Mouse (Mus musculus): ENCODE data around the gene Psmg1. TPM values are rescaled to one million over a fixed set of nuclear protein-coding genes. Genes with fewer than 3 reads are reported as not detected.
"Not testable (repeated sequence)": the region's sequence is repeated elsewhere in the genome, so short reads cannot be mapped to it uniquely, and the experiment has no call there.

Gene Psmg1
- total and polyA plus RNA-seq, 2 experiments = 23.8 to 39.2 TPM

GRCm38 (mm10) chr16:95970841-95971240 lies 19.9 kb downstream of the Psmg1 start:
- H3K27me3 ChIP-seq (ENCODE audit: control insufficient read depth, insufficient read depth, low read length) = no peaks in the 10 kb centered on the region
- DNase-seq (ENCODE audit: extremely low read depth, low read depth, low spot score) = no peak
- TF ChIP-seq POLR2A (IDR thresholded peaks at IDR 0.05; ENCODE audit: extremely low read depth, insufficient read depth, low read length) (no peak), CTCF (IDR thresholded peaks at IDR 0.05; ENCODE audit: low read depth, low read length) (no peak)
- peaks cover 2% of the 10 kb centered on the region; the same call in 1 of the 2 replicates for H3K4me1 ChIP-seq (ENCODE audit: control insufficient read depth, insufficient read depth, low read length)
- H3K79me2 ChIP-seq (ENCODE audit: control insufficient read depth, insufficient read depth, low read length) = no peaks in the 10 kb centered on the region
- no peaks in the 10 kb centered on the region for H3K36me3 ChIP-seq (ENCODE audit: control insufficient read depth, insufficient read depth, low read length)
- H3K9ac ChIP-seq (ENCODE audit: low read depth, low read length) = no peak overlapping the region
- WGBS = 88% methylated on average over 2 of the region's 2 CpGs
- no peak overlapping the region for H3K27ac ChIP-seq (replicated peaks; ENCODE audit: insufficient read depth, low read depth, low read length)
- H3K4me3 ChIP-seq (ENCODE audit: insufficient read depth, low read depth, low read length) = no peak overlapping the region

DNA sequence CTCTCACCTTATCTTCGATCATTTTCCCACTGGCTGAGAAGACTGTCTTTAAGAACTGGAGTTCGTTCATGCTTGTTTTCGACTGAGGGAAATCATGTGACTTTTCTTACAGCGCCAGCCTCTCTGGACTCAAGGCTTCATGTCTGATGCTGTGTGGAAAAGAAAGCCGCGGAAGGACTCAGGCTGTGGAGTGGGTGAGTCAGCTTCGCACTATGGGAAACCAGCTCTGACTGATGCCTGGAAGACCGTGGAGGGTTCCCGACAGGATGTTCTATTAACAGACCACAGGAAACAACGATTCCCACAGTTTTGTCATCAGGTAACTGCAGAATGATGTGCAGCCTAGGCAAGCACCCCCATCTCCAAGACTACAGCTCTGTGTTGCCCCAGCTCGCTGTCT lies 23.3 kb downstream of the Psmg1 start:
- H3K27me3 ChIP-seq (ENCODE audit: control insufficient read depth, insufficient read depth, low read length) = no peaks in the 10 kb centered on the region
- H3K4me3 ChIP-seq (ENCODE audit: insufficient read depth, low read depth, low read length) = no peak overlapping the region
- 74% methylated on average over 11 of the region's 11 CpGs for WGBS
- DNase-seq (ENCODE audit: extremely low read depth, low read depth, low spot score) = no peak
- no peak overlapping the region for H3K9ac ChIP-seq (ENCODE audit: low read depth, low read length)
- no peak overlapping the region for H3K27ac ChIP-seq (replicated peaks; ENCODE audit: insufficient read depth, low read depth, low read length)
- no peaks in the 10 kb centered on the region for H3K36me3 ChIP-seq (ENCODE audit: control insufficient read depth, insufficient read depth, low read length)
- TF ChIP-seq CTCF (IDR thresholded peaks at IDR 0.05; ENCODE audit: low read depth, low read length) (no peak), POLR2A (IDR thresholded peaks at IDR 0.05; ENCODE audit: extremely low read depth, insufficient read depth, low read length) (no peak)
- H3K4me1 ChIP-seq (ENCODE audit: control insufficient read depth, insufficient read depth, low read length) = no peaks in the 10 kb centered on the region; the same call in 1 of the 2 replicates
- H3K79me2 ChIP-seq (ENCODE audit: control insufficient read depth, insufficient read depth, low read length) = no peaks in the 10 kb centered on the region

GRCm38 (mm10) chr16:95964427-95965023 lies 26.2 kb downstream of the Psmg1 start:
- no peaks in the 10 kb centered on the region for H3K27me3 ChIP-seq (ENCODE audit: control insufficient read depth, insufficient read depth, low read length)
- H3K36me3 ChIP-seq (ENCODE audit: control insufficient read depth, insufficient read depth, low read length) = no peaks in the 10 kb centered on the region
- H3K79me2 ChIP-seq (ENCODE audit: control insufficient read depth, insufficient read depth, low read length) = no peaks in the 10 kb centered on the region
- no peaks in the 10 kb centered on the region for H3K4me1 ChIP-seq (ENCODE audit: control insufficient read depth, insufficient read depth, low read length)
- H3K27ac ChIP-seq (replicated peaks; ENCODE audit: insufficient read depth, low read depth, low read length) = no peak overlapping the region
- no peak overlapping the region for H3K9ac ChIP-seq (ENCODE audit: low read depth, low read length)
- DNase-seq (ENCODE audit: extremely low read depth, low read depth, low spot score) = peak; percentile 31
- no peak overlapping the region for H3K4me3 ChIP-seq (ENCODE audit: insufficient read depth, low read depth, low read length)
- TF ChIP-seq POLR2A (IDR thresholded peaks at IDR 0.05; ENCODE audit: extremely low read depth, insufficient read depth, low read length) = no peak
- TF ChIP-seq CTCF (IDR thresholded peaks at IDR 0.05; ENCODE audit: low read depth, low read length) = peak; percentile 45
- WGBS = 43% methylated on average over 11 of the region's 11 CpGs

GRCm38 (mm10) chr16:95961484-95961883 lies 29.3 kb downstream of the Psmg1 start:
- H3K36me3 ChIP-seq (ENCODE audit: control insufficient read depth, insufficient read depth, low read length); H3K27me3 ChIP-seq (ENCODE audit: control insufficient read depth, insufficient read depth, low read length); H3K27ac ChIP-seq (replicated peaks; ENCODE audit: insufficient read depth, low read depth, low read length); H3K79me2 ChIP-seq (ENCODE audit: control insufficient read depth, insufficient read depth, low read length); H3K9ac ChIP-seq (ENCODE audit: low read depth, low read length); H3K4me3 ChIP-seq (ENCODE audit: insufficient read depth, low read depth, low read length); DNase-seq (ENCODE audit: extremely low read depth, low read depth, low spot score); H3K4me1 ChIP-seq (ENCODE audit: control insufficient read depth, insufficient read depth, low read length): not testable (repeated sequence)
- WGBS = 77% methylated on average over 1 of the region's 1 CpGs

- H3K27me3 ChIP-seq (ENCODE audit: control insufficient read depth, insufficient read depth, low read length); H3K4me3 ChIP-seq (ENCODE audit: insufficient read depth, low read depth, low read length); H3K9ac ChIP-seq (ENCODE audit: low read depth, low read length); H3K4me1 ChIP-seq (ENCODE audit: control insufficient read depth, insufficient read depth, low read length); H3K79me2 ChIP-seq (ENCODE audit: control insufficient read depth, insufficient read depth, low read length); DNase-seq (ENCODE audit: extremely low read depth, low read depth, low spot score); H3K27ac ChIP-seq (replicated peaks; ENCODE audit: insufficient read depth, low read depth, low read length); H3K36me3 ChIP-seq (ENCODE audit: control insufficient read depth, insufficient read depth, low read length): not testable (repeated sequence)
- WGBS = 92% methylated on average over 2 of the region's 2 CpGs
These were observed 30.1 kb downstream of the Psmg1 start for GRCm38 (mm10) chr16:95960689-95961088.

- no peak for DNase-seq (ENCODE audit: extremely low read depth, low read depth, low spot score)
- Histone ChIP-seq H3K27ac (replicated peaks; ENCODE audit: insufficient read depth, low read depth, low read length) (no peak overlapping the region), H3K27me3 (ENCODE audit: control insufficient read depth, insufficient read depth, low read length) (no peaks in the 10 kb centered on the region), H3K79me2 (ENCODE audit: control insufficient read depth, insufficient read depth, low read length) (no peaks in the 10 kb centered on the region), H3K4me1 (ENCODE audit: control insufficient read depth, insufficient read depth, low read length) (no peaks in the 10 kb centered on the region), H3K36me3 (ENCODE audit: control insufficient read depth, insufficient read depth, low read length) (no peaks in the 10 kb centered on the region), H3K9ac (ENCODE audit: low read depth, low read length) (no peak overlapping the region), H3K4me3 (ENCODE audit: insufficient read depth, low read depth, low read length) (no peak overlapping the region)
- WGBS = 88% methylated on average over 8 of the region's 8 CpGs
- TF ChIP-seq CTCF (IDR thresholded peaks at IDR 0.05; ENCODE audit: low read depth, low read length) (no peak), POLR2A (IDR thresholded peaks at IDR 0.05; ENCODE audit: extremely low read depth, insufficient read depth, low read length) (no peak)
These were observed 32.7 kb downstream of the Psmg1 start for GRCm38 (mm10) chr16:95958080-95958479.

Measured in liver, adult 2 months (tissue).